Mouse (Mus musculus) embryo, embryonic 10 days (tissue): ENCODE measurements around the gene Higd1b.

Experiments
- DNase-seq: peaks from one replicate; pipeline ENCODE4 v3.0.0-alpha.2; 2015; ENCODE audit warnings: low spot score

Gene Higd1b

GRCm38 (mm10) chr11:102838616-102839150, 3.0 kb downstream of the Higd1b start:
- DNase-seq: no peak

GRCm38 (mm10) chr11:102845926-102846325, 10.3 kb downstream of the Higd1b start:
- peak; percentile 10 for DNase-seq

GRCm38 (mm10) chr11:102851883-102852282, 16.2 kb downstream of the Higd1b start:
- DNase-seq: peak; percentile 84

GRCm38 (mm10) chr11:102853760-102854159, 18.1 kb downstream of the Higd1b start:
- no peak for DNase-seq

GRCm38 (mm10) chr11:102855941-102856340, 20.3 kb downstream of the Higd1b start:
- DNase-seq: peak; percentile 62

GRCm38 (mm10) chr11:102858951-102859350, 23.3 kb downstream of the Higd1b start:
- DNase-seq: no peak

GRCm38 (mm10) chr11:102859933-102860332, 24.3 kb downstream of the Higd1b start:
- DNase-seq: no peak

GRCm38 (mm10) chr11:102864272-102864671, 28.6 kb downstream of the Higd1b start:
- peak; percentile 70 for DNase-seq

- no peak for DNase-seq
These were observed 39.2 kb downstream of the Higd1b start for GRCm38 (mm10) chr11:102874801-102875334.

GRCm38 (mm10) chr11:102879558-102879957, 43.9 kb downstream of the Higd1b start:
- DNase-seq: no peak

- peak; percentile 94 for DNase-seq
These were observed 45.1 kb downstream of the Higd1b start, which contains the start of the genes Eftud2 and Ccdc103 for GRCm38 (mm10) chr11:102880585-102881313. Gene Eftud2 (minus strand): TSS chr11:102880985. Gene Ccdc103 (plus strand): TSS chr11:102881204.

- DNase-seq: no peak
These were observed 45.9 kb downstream of the Higd1b start for GRCm38 (mm10) chr11:102881314-102882198.

GRCm38 (mm10) chr11:102884616-102885219, 49.1 kb downstream of the Higd1b start, which contains the start of gene Fam187a:
Gene Fam187a (plus strand): TSS chr11:102885169.
- DNase-seq: no peak

GRCm38 (mm10) chr11:102887433-102887832, 51.8 kb downstream of the Higd1b start:
- DNase-seq: no peak
